Mouse (Mus musculus) heart, embryonic 16.5 days (tissue): Measurements from ENCODE around the gene Rad18. TPM values are rescaled to one million over a fixed set of nuclear protein-coding genes. Genes with fewer than 3 reads are reported as not detected.

ENCODE experiments used
- ATAC-seq: fragments of 200-750 bp; cut with Nextera tagmentation; replicated peaks from 2 replicates; pipeline ENCODE4 v1.8.0; 2017; ENCODE audit warnings: moderate number of reproducible peaks; ENCODE audit not compliant: insufficient read depth, low FRiP score; ENCODE audit errors: extremely low read depth
- H3K27ac ChIP-seq: fragments of 300-500 bp; sonication (generic); 2 replicates; pipeline ENCODE4 v1.5.1; 2014; ENCODE audit warnings: mild to moderate bottlenecking, low read length, control low read depth, moderate library complexity
- H3K27me3 ChIP-seq: fragments of 300-500 bp; sonication (generic); 2 replicates; pipeline ENCODE4 v1.6.1; 2014; ENCODE audit warnings: low read length, mixed read lengths; ENCODE audit not compliant: control insufficient read depth, insufficient read depth
- H3K36me3 ChIP-seq: fragments of 300-500 bp; sonication (generic); 2 replicates; pipeline ENCODE4 v1.6.1; 2014; ENCODE audit not compliant: control insufficient read depth, insufficient read depth
- H3K4me1 ChIP-seq: fragments of 300-500 bp; sonication (generic); 2 replicates; pipeline ENCODE4 v1.6.1; 2014; ENCODE audit warnings: low read length, mixed read lengths; ENCODE audit not compliant: control insufficient read depth, insufficient read depth
- H3K4me2 ChIP-seq: fragments of 300-500 bp; sonication (generic); 2 replicates; pipeline ENCODE4 v1.6.1; 2014; ENCODE audit warnings: low read depth, mild to moderate bottlenecking, control low read depth, low read length
- H3K4me3 ChIP-seq: fragments of 300-500 bp; sonication (generic); 2 replicates; pipeline ENCODE4 v1.5.1; 2014; ENCODE audit warnings: mild to moderate bottlenecking, control low read depth, low read length
- H3K9ac ChIP-seq: fragments of 300-500 bp; sonication (generic); 2 replicates; pipeline ENCODE4 v1.6.1; 2014; ENCODE audit warnings: low read length, control low read depth
- H3K9me3 ChIP-seq: fragments of 300-500 bp; sonication (generic); replicated peaks from 2 replicates; pipeline ENCODE4 v1.6.1; 2016; ENCODE audit warnings: low read length; ENCODE audit not compliant: control insufficient read depth
- WGBS: fragments of 180-500 bp; shearing (Covaris S2); extraction: QIAGEN DNeasy Blood & Tissue Kit; methylation state at CpG from one replicate; pipeline ENCODE4 v1.1.7; 2014; 5-methylcytosine and 5-hydroxymethylcytosine counted together
- polyA plus RNA-seq: library from polyadenylated mRNA; unstranded; fragments of >200 nt; fragmentation: Nextera tagmentation; extraction: Ambion mirVana; gene quantifications from 2 replicates; pipeline ENCODE4 v1.2.1, GENCODE M21; 2015

Gene Rad18
- polyA plus RNA-seq, 1 experiment from 2014 or later: 20.4 TPM

DNA sequence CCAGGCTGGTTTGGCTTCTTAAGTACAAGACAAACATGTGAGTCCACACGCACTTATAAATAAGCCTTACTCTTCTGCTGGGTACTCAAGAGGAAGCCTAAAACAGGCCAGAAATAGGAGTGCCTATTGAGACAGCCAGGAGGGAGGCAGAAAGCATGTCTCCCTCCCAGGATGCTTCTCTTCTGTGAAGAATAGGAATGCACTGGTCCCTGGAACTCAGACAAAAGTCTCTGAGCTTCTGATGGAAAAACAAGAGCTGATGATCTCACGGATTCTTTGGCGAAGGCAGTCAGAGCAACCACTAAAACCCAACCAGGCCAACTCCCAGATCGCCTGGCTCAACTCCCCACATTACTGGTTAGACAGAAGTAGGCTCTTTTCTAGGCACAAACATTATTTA, 74.2 kb downstream of the Rad18 start:
- WGBS: 77% methylated on average over 4 of the region's 4 CpGs

DNA sequence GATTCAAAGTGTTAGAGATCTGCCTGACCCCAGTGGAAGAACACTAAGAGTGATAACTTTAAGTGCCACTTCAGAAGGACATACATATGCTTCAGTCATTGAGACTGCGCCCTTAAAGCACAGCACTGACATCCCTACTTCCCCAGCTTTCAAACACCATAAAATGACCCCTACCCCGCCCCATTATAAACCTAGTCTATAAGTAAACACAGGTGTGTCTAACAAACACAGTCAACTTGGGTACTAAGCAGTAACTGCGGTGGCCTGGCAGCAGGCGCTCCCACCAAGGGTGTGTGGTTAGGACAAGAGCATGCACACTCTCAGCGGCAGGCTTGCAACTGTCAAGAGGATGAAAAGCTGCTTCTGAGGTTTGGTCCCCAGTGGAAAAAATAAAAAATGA, 76.5 kb downstream of the Rad18 start:
- no peaks in the 10 kb centered on the region for H3K27me3 ChIP-seq
- H3K27ac ChIP-seq: no peak overlapping the region
- ATAC-seq: no peak
- no peak overlapping the region for H3K4me3 ChIP-seq
- no peak overlapping the region for H3K4me2 ChIP-seq
- peaks cover 3% of the 10 kb centered on the region; the same call in 1 of the 2 replicates for H3K36me3 ChIP-seq
- no peaks in the 10 kb centered on the region for H3K4me1 ChIP-seq
- no peak overlapping the region for H3K9ac ChIP-seq
- 84% methylated on average over 5 of the region's 5 CpGs for WGBS
- no peaks in the 10 kb centered on the region for H3K9me3 ChIP-seq

More for the DNA sequence above, 74.2 kb downstream of the Rad18 start:
- Histone ChIP-seq H3K27ac (no peak overlapping the region), H3K36me3 (peaks cover 3% of the 10 kb centered on the region; the same call in 1 of the 2 replicates), H3K27me3 (no peaks in the 10 kb centered on the region), H3K4me3 (no peak overlapping the region), H3K9ac (no peak overlapping the region), H3K4me2 (no peak overlapping the region), H3K9me3 (no peaks in the 10 kb centered on the region), H3K4me1 (no peaks in the 10 kb centered on the region)
- ATAC-seq: no peak

DNA sequence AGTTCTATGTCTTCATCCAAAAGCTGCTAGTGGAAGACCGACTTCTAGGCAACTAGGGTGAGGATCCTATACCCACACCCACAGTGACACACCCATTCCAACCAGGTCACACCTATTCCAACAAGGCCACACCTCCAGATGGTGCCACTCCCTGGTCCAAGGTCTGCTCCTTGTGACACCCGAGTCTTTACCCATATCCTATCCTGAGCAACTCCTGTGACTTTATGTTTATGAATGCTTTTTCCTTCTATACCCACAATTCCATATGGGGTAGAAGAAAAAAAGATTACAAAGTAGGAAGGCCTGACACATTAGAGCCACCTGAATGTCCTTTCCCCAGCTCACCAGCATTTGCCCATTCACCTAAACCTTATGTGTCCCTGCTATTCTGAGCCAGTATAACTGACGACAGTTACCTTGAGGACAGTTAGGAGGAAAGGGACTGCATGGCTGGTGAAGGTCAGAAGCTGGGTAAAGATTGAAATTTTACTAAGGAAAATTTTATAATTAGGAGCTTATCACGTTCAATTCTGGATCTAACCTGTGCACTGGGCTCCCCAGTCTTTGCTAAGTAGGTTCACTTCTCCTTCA, 78.7 kb downstream of the Rad18 start:
- 94% methylated on average over 4 of the region's 4 CpGs for WGBS
- H3K27ac ChIP-seq: no peak overlapping the region
- H3K4me2 ChIP-seq: no peak overlapping the region
- no peak for ATAC-seq
- H3K36me3 ChIP-seq: peaks cover 3% of the 10 kb centered on the region; the same call in 1 of the 2 replicates
- no peaks in the 10 kb centered on the region for H3K9me3 ChIP-seq
- H3K27me3 ChIP-seq: no peaks in the 10 kb centered on the region
- H3K4me3 ChIP-seq: no peak overlapping the region
- H3K9ac ChIP-seq: no peak overlapping the region
- no peaks in the 10 kb centered on the region for H3K4me1 ChIP-seq

- no peak for ATAC-seq
- H3K27me3 ChIP-seq: no peaks in the 10 kb centered on the region
- no peak overlapping the region for H3K4me2 ChIP-seq
- no peak overlapping the region for H3K27ac ChIP-seq
- no peaks in the 10 kb centered on the region for H3K4me1 ChIP-seq
- H3K9me3 ChIP-seq: no peaks in the 10 kb centered on the region
- H3K36me3 ChIP-seq: no peaks in the 10 kb centered on the region
- H3K9ac ChIP-seq: no peak overlapping the region
- 80% methylated on average over 4 of the region's 4 CpGs for WGBS
- H3K4me3 ChIP-seq: no peak overlapping the region
Observed at GRCm38 (mm10) chr6:112609027-112609426, 87.5 kb downstream of the Rad18 start.

DNA sequence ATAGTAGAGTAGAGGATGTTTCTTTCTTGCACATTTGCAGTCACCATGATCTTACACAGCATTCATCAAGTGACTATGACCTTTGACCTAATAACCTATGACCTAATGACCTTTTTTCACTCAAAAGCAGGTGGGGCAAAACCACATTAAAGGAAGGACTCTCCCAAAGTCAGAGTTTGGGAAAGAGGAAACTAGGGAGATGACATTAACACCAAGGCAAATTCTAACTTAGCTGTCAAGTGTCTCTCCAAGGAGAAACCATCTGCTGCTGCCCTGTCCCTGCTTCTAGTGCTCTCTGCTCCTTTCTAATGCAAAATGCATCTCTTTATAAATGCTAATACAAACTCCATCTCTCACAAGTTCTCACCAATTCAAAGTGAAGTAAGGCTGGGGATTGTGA, 92.6 kb downstream of the Rad18 start:
- Histone ChIP-seq H3K4me3 (no peak overlapping the region), H3K4me1 (no peaks in the 10 kb centered on the region), H3K27me3 (no peaks in the 10 kb centered on the region), H3K9me3 (no peaks in the 10 kb centered on the region), H3K9ac (no peak overlapping the region), H3K27ac (no peak overlapping the region), H3K36me3 (no peaks in the 10 kb centered on the region), H3K4me2 (no peak overlapping the region)
- ATAC-seq: no peak

DNA sequence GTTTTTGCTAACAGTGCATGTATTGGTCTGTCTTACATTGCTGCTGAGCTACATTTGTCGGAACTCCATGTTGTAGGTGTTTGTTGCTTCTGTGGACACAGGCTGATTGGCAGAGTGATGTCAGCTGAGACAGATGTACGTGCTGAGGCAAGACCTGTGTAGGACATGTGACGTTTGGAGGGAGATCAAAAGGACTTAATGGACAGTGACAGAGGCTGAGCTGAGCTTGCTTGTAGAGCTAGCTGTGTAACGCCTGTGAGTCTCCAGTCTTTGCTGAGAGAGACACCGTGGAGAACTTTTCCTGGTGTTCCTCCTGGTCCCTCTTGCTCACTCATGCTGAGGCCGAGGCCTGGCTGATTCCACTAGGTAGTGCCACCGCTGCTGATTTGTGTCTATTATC, 101.5 kb downstream of the Rad18 start:
- WGBS: 81% methylated on average over 7 of the region's 7 CpGs

DNA sequence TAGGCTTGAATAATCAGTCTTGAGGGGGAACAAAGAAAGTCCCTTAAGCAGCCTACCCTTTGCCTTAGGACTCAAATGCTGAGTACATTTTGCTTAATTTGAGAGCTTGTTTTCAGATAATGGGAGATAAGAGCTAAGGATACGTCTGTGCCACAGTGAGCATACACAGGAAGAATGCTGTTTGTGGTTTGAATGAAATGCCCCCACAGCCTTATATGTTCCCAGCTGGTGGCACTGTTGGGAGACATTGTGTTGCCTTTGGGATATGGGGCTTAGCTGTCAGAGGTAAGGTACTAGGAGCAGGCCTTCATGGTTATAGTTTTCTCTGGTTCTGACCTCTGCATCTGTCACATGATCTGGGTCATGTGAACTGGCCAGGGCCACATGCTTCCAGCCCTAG, 108.6 kb downstream of the Rad18 start:
- no peaks in the 10 kb centered on the region for H3K36me3 ChIP-seq
- no peak for ATAC-seq
- no peak overlapping the region for H3K4me2 ChIP-seq
- no peaks in the 10 kb centered on the region for H3K4me1 ChIP-seq
- no peak overlapping the region for H3K4me3 ChIP-seq
- WGBS: 42% methylated on average over 1 of the region's 1 CpGs
- H3K9me3 ChIP-seq: no peaks in the 10 kb centered on the region
- no peak overlapping the region for H3K27ac ChIP-seq
- no peak overlapping the region for H3K9ac ChIP-seq
- H3K27me3 ChIP-seq: no peaks in the 10 kb centered on the region

More for the DNA sequence above, 101.5 kb downstream of the Rad18 start:
- no peak overlapping the region for H3K9ac ChIP-seq
- H3K36me3 ChIP-seq: no peaks in the 10 kb centered on the region
- no peak overlapping the region for H3K4me2 ChIP-seq
- no peak overlapping the region for H3K27ac ChIP-seq
- no peak for ATAC-seq
- no peak overlapping the region for H3K4me3 ChIP-seq
- no peaks in the 10 kb centered on the region for H3K9me3 ChIP-seq
- no peaks in the 10 kb centered on the region for H3K4me1 ChIP-seq
- H3K27me3 ChIP-seq: no peaks in the 10 kb centered on the region

DNA sequence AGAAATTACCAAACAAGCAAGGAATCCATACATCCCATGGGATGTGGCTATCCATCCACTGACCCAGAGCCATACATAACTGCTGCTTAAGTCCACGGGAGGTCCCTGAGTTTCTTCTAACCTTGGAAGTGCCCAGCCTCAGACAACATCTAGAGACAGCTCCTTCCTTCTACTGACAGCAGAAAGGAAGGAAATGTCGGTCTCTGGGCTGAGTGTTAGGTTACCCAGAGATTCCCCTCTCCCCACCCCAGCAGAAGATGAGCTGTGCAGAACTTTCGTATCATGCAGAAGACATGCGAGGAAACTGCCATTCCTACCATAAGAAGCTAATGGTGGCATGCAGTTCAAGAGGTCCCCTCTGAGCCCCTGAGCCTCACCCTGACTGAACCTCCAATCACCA, 109.5 kb downstream of the Rad18 start:
- H3K9me3 ChIP-seq: no peaks in the 10 kb centered on the region
- no peak overlapping the region for H3K4me2 ChIP-seq
- no peak for ATAC-seq
- H3K36me3 ChIP-seq: no peaks in the 10 kb centered on the region
- no peak overlapping the region for H3K27ac ChIP-seq
- H3K4me1 ChIP-seq: no peaks in the 10 kb centered on the region
- 61% methylated on average over 4 of the region's 4 CpGs for WGBS
- H3K27me3 ChIP-seq: no peaks in the 10 kb centered on the region
- no peak overlapping the region for H3K9ac ChIP-seq
- no peak overlapping the region for H3K4me3 ChIP-seq

DNA sequence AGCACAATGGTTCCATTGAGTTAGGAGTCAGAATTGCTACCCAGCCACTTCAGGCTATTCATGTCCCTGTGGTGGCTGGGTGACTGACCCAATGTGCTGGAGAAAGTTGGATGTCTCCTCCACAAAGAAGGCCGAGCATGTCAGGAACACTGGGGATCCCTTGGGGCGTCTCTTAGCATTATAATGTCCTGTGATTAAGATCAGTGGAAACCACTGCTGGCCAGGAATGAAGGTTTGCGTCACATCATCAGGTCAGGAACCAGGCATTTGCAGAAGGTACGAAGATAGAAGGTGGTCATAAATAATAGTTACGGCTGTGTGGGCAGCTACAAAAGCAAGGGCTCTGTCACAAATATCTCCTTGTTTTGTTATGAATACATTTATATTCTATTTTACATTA, 111.5 kb downstream of the Rad18 start:
- Histone ChIP-seq H3K9ac (no peak overlapping the region), H3K36me3 (no peaks in the 10 kb centered on the region), H3K27ac (no peak overlapping the region), H3K9me3 (no peaks in the 10 kb centered on the region), H3K4me1 (no peaks in the 10 kb centered on the region), H3K4me3 (no peak overlapping the region), H3K27me3 (no peaks in the 10 kb centered on the region), H3K4me2 (no peak overlapping the region)
- 85% methylated on average over 5 of the region's 5 CpGs for WGBS
- ATAC-seq: no peak
